In genomic region chr4:126149041-126149676, GRCm38 (mm10) we compare ENCODE assay signal across 8 mouse cellular contexts. TPM values are rescaled to one million over a fixed set of nuclear protein-coding genes. Genes with fewer than 3 reads are reported as not detected.
DNase-seq lines count a peak whose midpoint lies in the region; ATAC-seq and TF ChIP-seq lines count a peak whose summit lies in the region.

No protein-coding gene starts in this region.

- H3K27me3 ChIP-seq in embryonic facial prominence, embryonic 13.5 days: no peaks in the 10 kb centered on the region
- H3K27me3 ChIP-seq in hindbrain, postnatal 0 days (ENCODE audit: insufficient read depth, low read length): no peaks in the 10 kb centered on the region
- no peaks in the 10 kb centered on the region for H3K27me3 ChIP-seq in lung, embryonic 16.5 days (ENCODE audit: control insufficient read depth, insufficient read depth, low read depth, low read length)

- 9% methylated on average over 42 of the region's 42 CpGs for WGBS in embryonic facial prominence, embryonic 13.5 days
- 26% methylated on average over 42 of the region's 42 CpGs for WGBS in hindbrain, postnatal 0 days
- 22% methylated on average over 42 of the region's 42 CpGs for WGBS in lung, embryonic 16.5 days

- H3K9ac ChIP-seq in embryonic facial prominence, embryonic 13.5 days: peak overlapping the region; percentile 88
- H3K9ac ChIP-seq in hindbrain, postnatal 0 days (replicated peaks; ENCODE audit: low read length): peak overlapping the region; percentile 50; the same call in 1 of the 2 replicates
- peak overlapping the region; percentile 90 for H3K9ac ChIP-seq in lung, embryonic 16.5 days (ENCODE audit: low read length)

- no peak for ATAC-seq in embryonic facial prominence, embryonic 13.5 days (ENCODE audit: insufficient number of reproducible peaks, insufficient read depth, low FRiP score, low TSS enrichment, low read depth)
- 0 out of 2 replicates have a peak, but pooled peaks have one; percentile 10 for ATAC-seq in hindbrain, postnatal 0 days
- ATAC-seq in lung, embryonic 16.5 days (ENCODE audit: low read depth): no peak
- ATAC-seq in CD4-positive, CD25-positive, alpha-beta regulatory T cell, adult 4 months: no peak

- peak overlapping the region; percentile 77 for H3K4me3 ChIP-seq in embryonic facial prominence, embryonic 13.5 days
- H3K4me3 ChIP-seq in hindbrain, postnatal 0 days (ENCODE audit: low read length): peak overlapping the region; percentile 42
- peak overlapping the region; percentile 82 for H3K4me3 ChIP-seq in lung, embryonic 16.5 days (ENCODE audit: low read length)

- H3K4me1 ChIP-seq in embryonic facial prominence, embryonic 13.5 days: peaks cover 47% of the 10 kb centered on the region
- peaks cover 3% of the 10 kb centered on the region; the same call in 1 of the 2 replicates for H3K4me1 ChIP-seq in hindbrain, postnatal 0 days (ENCODE audit: insufficient read depth, low read length)
- peaks cover 55% of the 10 kb centered on the region for H3K4me1 ChIP-seq in lung, embryonic 16.5 days (replicated peaks; ENCODE audit: control insufficient read depth, insufficient read depth, low read length)

- peak overlapping the region; percentile 94 for H3K27ac ChIP-seq in embryonic facial prominence, embryonic 13.5 days
- H3K27ac ChIP-seq in hindbrain, postnatal 0 days: peak overlapping the region; percentile 13; the same call in 1 of the 2 replicates
- peak overlapping the region; percentile 98 for H3K27ac ChIP-seq in lung, embryonic 16.5 days (ENCODE audit: low read length)

- H3K9me3 ChIP-seq in embryonic facial prominence, embryonic 13.5 days: no peaks in the 10 kb centered on the region
- H3K9me3 ChIP-seq in hindbrain, postnatal 0 days (ENCODE audit: low read length): no peaks in the 10 kb centered on the region
- no peaks in the 10 kb centered on the region for H3K9me3 ChIP-seq in lung, embryonic 16.5 days (ENCODE audit: control insufficient read depth, low read length)

- peak overlapping the region; percentile 98 for H3K4me2 ChIP-seq in embryonic facial prominence, embryonic 13.5 days
- H3K4me2 ChIP-seq in hindbrain, postnatal 0 days (ENCODE audit: low read depth, low read length): peak overlapping the region; percentile 57
- peak overlapping the region; percentile 86 for H3K4me2 ChIP-seq in lung, embryonic 16.5 days (ENCODE audit: low read depth, low read length)

- no peak for TF ChIP-seq CTCF in hindbrain, postnatal 0 days (IDR thresholded peaks at IDR 0.05; ENCODE audit: low read depth)

- H3K36me3 ChIP-seq in embryonic facial prominence, embryonic 13.5 days: peaks cover 24% of the 10 kb centered on the region
- no peaks in the 10 kb centered on the region for H3K36me3 ChIP-seq in hindbrain, postnatal 0 days (ENCODE audit: insufficient read depth, low read length)
- peaks cover 9% of the 10 kb centered on the region for H3K36me3 ChIP-seq in lung, embryonic 16.5 days (ENCODE audit: control insufficient read depth, insufficient read depth, low read length)

- peak; percentile 67 for DNase-seq in embryo, embryonic 9.5 days (ENCODE audit: extremely low spot score)
- no peak for DNase-seq in embryo, embryonic 10.5 days (ENCODE audit: low spot score)
- no peak for DNase-seq in hindbrain, postnatal 0 days (ENCODE audit: low spot score)
- no peak for DNase-seq in cerebellum, adult 11-12 months
- DNase-seq in adrenal gland, postnatal 25 days: no peak

RNA-seq across cellular contexts. Expression of gene Eva1b, which starts 1.6 kb away (rescaled TPM):
- polyA plus RNA-seq in embryonic facial prominence, embryonic 13.5 days (2015; fragmentation: Nextera tagmentation; extraction: Ambion mirVana): 70.2 and 78.2 TPM in 2 replicates
- 24.9 and 25.6 TPM in 2 replicates for total RNA-seq in hindbrain, postnatal 0 days (2014; rRNA removed)
- polyA plus RNA-seq in hindbrain, postnatal 0 days (2015; fragmentation: Nextera tagmentation; extraction: Ambion mirVana): 11.6 and 12.3 TPM in 2 replicates
- polyA plus RNA-seq in lung, embryonic 16.5 days (2015; fragmentation: Nextera tagmentation; extraction: Ambion mirVana): 98.0 and 108 TPM in 2 replicates
- polyA plus RNA-seq in CD4-positive, CD25-positive, alpha-beta regulatory T cell, adult 4 months (2017; shearing (Covaris generic)): 10 to 100 TPM; 10.5 to 12.7 TPM
- 23.4 and 33.9 TPM in 2 replicates for total RNA-seq in adrenal gland, postnatal 25 days (2021)

RNA-seq across cellular contexts. Expression of gene Sh3d21, which starts 14.1 kb away (rescaled TPM):
- polyA plus RNA-seq in embryonic facial prominence, embryonic 13.5 days (2015; fragmentation: Nextera tagmentation; extraction: Ambion mirVana): 8.6 and 10.3 TPM in 2 replicates
- 0.63 and 1.2 TPM in 2 replicates for total RNA-seq in hindbrain, postnatal 0 days (2014; rRNA removed)
- 2.2 and 2.6 TPM in 2 replicates for polyA plus RNA-seq in hindbrain, postnatal 0 days (2015; fragmentation: Nextera tagmentation; extraction: Ambion mirVana)
- 9.2 and 12.3 TPM in 2 replicates for polyA plus RNA-seq in lung, embryonic 16.5 days (2015; fragmentation: Nextera tagmentation; extraction: Ambion mirVana)
- 1 to 10 TPM in 1 of 2 experiments, under 1 TPM in 1; 0.56 to 1.2 TPM for polyA plus RNA-seq in CD4-positive, CD25-positive, alpha-beta regulatory T cell, adult 4 months (2017; shearing (Covaris generic))
- 2.8 and 3.2 TPM in 2 replicates for total RNA-seq in adrenal gland, postnatal 25 days (2021)

RNA-seq across cellular contexts. Expression of gene Stk40, which starts 45.4 kb away (rescaled TPM):
- polyA plus RNA-seq in embryonic facial prominence, embryonic 13.5 days (2015; fragmentation: Nextera tagmentation; extraction: Ambion mirVana): 34.9 and 36.6 TPM in 2 replicates
- 19.9 and 23.3 TPM in 2 replicates for total RNA-seq in hindbrain, postnatal 0 days (2014; rRNA removed)
- polyA plus RNA-seq in hindbrain, postnatal 0 days (2015; fragmentation: Nextera tagmentation; extraction: Ambion mirVana): 17.6 and 19.7 TPM in 2 replicates
- polyA plus RNA-seq in lung, embryonic 16.5 days (2015; fragmentation: Nextera tagmentation; extraction: Ambion mirVana): 37.7 and 40.3 TPM in 2 replicates
- polyA plus RNA-seq in CD4-positive, CD25-positive, alpha-beta regulatory T cell, adult 4 months (2017; shearing (Covaris generic)): 10 to 100 TPM; 11.4 to 23.2 TPM
- 41.2 and 43.1 TPM in 2 replicates for total RNA-seq in adrenal gland, postnatal 25 days (2021)

RNA-seq across cellular contexts. Expression of gene Lsm10, which starts 52.7 kb away (rescaled TPM):
- polyA plus RNA-seq in embryonic facial prominence, embryonic 13.5 days (2015; fragmentation: Nextera tagmentation; extraction: Ambion mirVana): 46.7 and 50.3 TPM in 2 replicates
- total RNA-seq in hindbrain, postnatal 0 days (2014; rRNA removed): 25.1 and 54.7 TPM in 2 replicates
- 42.8 and 42.9 TPM in 2 replicates for polyA plus RNA-seq in hindbrain, postnatal 0 days (2015; fragmentation: Nextera tagmentation; extraction: Ambion mirVana)
- 57.2 and 57.7 TPM in 2 replicates for polyA plus RNA-seq in lung, embryonic 16.5 days (2015; fragmentation: Nextera tagmentation; extraction: Ambion mirVana)
- polyA plus RNA-seq in CD4-positive, CD25-positive, alpha-beta regulatory T cell, adult 4 months (2017; shearing (Covaris generic)): 10 to 100 TPM; 68.6 to 76.0 TPM
- total RNA-seq in adrenal gland, postnatal 25 days (2021): 45.4 and 48.0 TPM in 2 replicates

RNA-seq across cellular contexts. Expression of gene Thrap3, which starts 53.4 kb away (rescaled TPM):
- polyA plus RNA-seq in embryonic facial prominence, embryonic 13.5 days (2015; fragmentation: Nextera tagmentation; extraction: Ambion mirVana): 248 and 262 TPM in 2 replicates
- total RNA-seq in hindbrain, postnatal 0 days (2014; rRNA removed): 85.7 and 128 TPM in 2 replicates
- polyA plus RNA-seq in hindbrain, postnatal 0 days (2015; fragmentation: Nextera tagmentation; extraction: Ambion mirVana): 108 and 123 TPM in 2 replicates
- 197 and 213 TPM in 2 replicates for polyA plus RNA-seq in lung, embryonic 16.5 days (2015; fragmentation: Nextera tagmentation; extraction: Ambion mirVana)
- 100 to 1,000 TPM; 222 to 330 TPM for polyA plus RNA-seq in CD4-positive, CD25-positive, alpha-beta regulatory T cell, adult 4 months (2017; shearing (Covaris generic))
- total RNA-seq in adrenal gland, postnatal 25 days (2021): 190 and 232 TPM in 2 replicates

Comparison
In these comparisons a context has a peak if more than half of its experiments do, and no peak if none do; other contexts are left out.
1. H3K27ac ChIP-seq: peak in every context shown above with its lines; median percentile 98 in lung, embryonic 16.5 days; 94 in embryonic facial prominence, embryonic 13.5 days; 13 in hindbrain, postnatal 0 days.